ENCODE assay signal across 8 mouse cellular contexts in the genomic region with DNA sequence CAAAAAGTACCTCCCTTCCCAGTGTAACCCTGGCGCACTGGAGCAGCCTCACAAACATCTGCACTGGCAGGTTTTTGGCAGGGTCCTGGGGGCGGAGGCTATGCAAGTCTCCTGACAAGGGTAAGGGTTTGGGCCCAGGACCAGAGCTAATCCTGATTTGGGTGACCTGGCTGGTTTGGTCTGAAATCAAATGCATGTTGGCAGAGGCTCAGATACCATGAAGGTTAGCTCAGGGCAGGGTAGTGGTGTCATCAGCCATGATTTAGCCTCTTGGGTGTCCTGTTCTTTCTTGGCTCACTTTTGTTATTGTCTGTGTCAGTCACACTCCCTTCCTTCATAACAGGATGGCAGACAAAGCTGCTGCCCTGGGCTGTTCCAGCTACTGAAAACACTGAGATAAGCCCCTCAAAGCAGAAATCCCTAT. TPM values are rescaled to one million over a fixed set of nuclear protein-coding genes. Genes with fewer than 3 reads are reported as not detected.
DNase-seq lines count a peak whose midpoint lies in the region.

No protein-coding gene starts in this region.

- intact Hi-C loops in left cerebral cortex, postnatal 4 days (cut with DNase I), result no loop called here
- intact Hi-C loops in left cerebral cortex, postnatal 25 days (cut with DNase I), result no loop called here
- intact Hi-C loops in heart, postnatal 25 days (cut with DNase I), result no loop called here

- DNase-seq in left cerebral cortex, postnatal 4 days, result peak; percentile 13
- no peak for DNase-seq in left cerebral cortex, postnatal 25 days (ENCODE audit: low spot score in 2 of 2)
- DNase-seq in fat pad, adult 2 months (ENCODE audit: extremely low read depth, low read depth, low spot score), result peak; percentile 93
- DNase-seq in heart, postnatal 25 days (ENCODE audit: low spot score), result peak; percentile 62
- DNase-seq in ovary, postnatal 14 days (ENCODE audit: low spot score), result peak; percentile 21
- DNase-seq in liver, result no peak
- no peak for DNase-seq in frontal cortex, postnatal 10 days (ENCODE audit: low spot score in 2 of 2)
- DNase-seq in cerebellum, postnatal 25 days, result no peak

RNA-seq across cellular contexts. Expression of gene Ptchd3, which starts 39.4 kb away (rescaled TPM):
- total RNA-seq in left cerebral cortex, postnatal 4 days (2021), result not detected
- not detected for total RNA-seq in left cerebral cortex, postnatal 25 days (2021)
- total RNA-seq in heart, postnatal 25 days (2021), result under 1 TPM; 0.26 to 0.28 TPM

Comparison
In these comparisons a context has a peak if more than half of its experiments do, and no peak if none do; other contexts are left out.
1. DNase-seq: peak in left cerebral cortex, postnatal 4 days (single experiment), fat pad, adult 2 months (single experiment), heart, postnatal 25 days (single experiment) and ovary, postnatal 14 days (single experiment); none in left cerebral cortex, postnatal 25 days (0 of 2), liver (single experiment), frontal cortex, postnatal 10 days (0 of 2) and cerebellum, postnatal 25 days (0 of 2).